Mouse (Mus musculus): ENCODE measurements around the gene Lamc1. TPM values are rescaled to one million over a fixed set of nuclear protein-coding genes. Genes with fewer than 3 reads are reported as not detected.

Gene Lamc1
- total RNA-seq (2014; rRNA removed) (25.2 and 42.4 TPM in 2 replicates), polyA plus RNA-seq (2015; fragmentation: Nextera tagmentation; extraction: Ambion mirVana) (9.7 and 9.8 TPM in 2 replicates)

- Histone ChIP-seq H3K36me3 (ENCODE audit: insufficient read depth) (no peaks in the 10 kb centered on the region), H3K9me3 (ENCODE audit: low read length) (no peaks in the 10 kb centered on the region), H3K9ac (peak within 1 kb of the TSS; percentile 85), H3K4me2 (ENCODE audit: low read depth) (peak within 1 kb of the TSS; percentile 98), H3K27me3 (ENCODE audit: insufficient read depth, low read length) (no peaks in the 10 kb centered on the region), H3K4me1 (ENCODE audit: insufficient read depth) (peaks cover 12% of the 10 kb centered on the region), H3K4me3 (ENCODE audit: low read depth, low read length) (peak within 1 kb of the TSS; percentile 95), H3K27ac (ENCODE audit: low read depth, low read length) (peak within 1 kb of the TSS; percentile 86)
- no peak for TF ChIP-seq CTCF (IDR thresholded peaks at IDR 0.05; ENCODE audit: low read depth)
- DNase-seq = peak; percentile 91
- peak; percentile 93 for ATAC-seq
- 4% methylated on average over 77 of the region's 85 CpGs for WGBS
These were observed at the start of gene Lamc1 for GRCm38 (mm10) chr1:153332444-153333295. TSS of gene Lamc1 (minus strand) at chr1:153332786.

DNA sequence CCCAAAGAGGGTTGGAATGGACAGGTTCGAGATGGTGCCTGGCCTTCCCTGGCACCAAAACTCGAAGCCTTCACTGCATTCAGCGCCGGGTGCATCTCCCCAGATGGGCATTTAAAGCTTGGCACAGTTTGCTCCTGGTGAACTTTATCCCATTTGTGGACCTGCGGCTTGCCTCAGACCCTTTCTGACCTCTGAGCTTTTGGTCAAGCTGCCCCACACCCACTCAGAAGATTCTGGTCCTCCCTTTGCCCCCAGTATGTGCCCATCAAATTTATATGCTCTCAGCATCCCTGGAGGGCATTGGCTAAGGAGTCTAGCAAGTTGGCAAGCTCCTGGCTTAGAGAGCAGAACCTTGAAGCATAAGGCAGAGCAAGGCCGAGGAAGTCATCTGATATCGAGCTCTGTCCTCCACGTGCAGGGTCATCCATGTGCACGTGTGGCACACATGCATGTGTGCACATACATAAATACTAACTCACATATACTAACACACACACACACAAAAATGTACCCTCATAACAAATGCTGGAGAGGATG is 48.2 kb upstream of the Lamc1 start:
- no peaks in the 10 kb centered on the region for H3K27me3 ChIP-seq (ENCODE audit: insufficient read depth, low read length)
- H3K4me2 ChIP-seq (ENCODE audit: low read depth) = no peak overlapping the region
- H3K9ac ChIP-seq = no peak overlapping the region
- TF ChIP-seq CTCF (IDR thresholded peaks at IDR 0.05; ENCODE audit: low read depth) = no peak
- H3K36me3 ChIP-seq (ENCODE audit: insufficient read depth) = no peaks in the 10 kb centered on the region
- H3K4me3 ChIP-seq (ENCODE audit: low read depth, low read length) = no peak overlapping the region
- no peaks in the 10 kb centered on the region for H3K4me1 ChIP-seq (ENCODE audit: insufficient read depth)
- H3K9me3 ChIP-seq (ENCODE audit: low read length) = no peaks in the 10 kb centered on the region
- 93% methylated on average over 9 of the region's 9 CpGs for WGBS
- ATAC-seq (no peak), DNase-seq (no peak)
- no peak overlapping the region for H3K27ac ChIP-seq (ENCODE audit: low read depth, low read length)

DNA sequence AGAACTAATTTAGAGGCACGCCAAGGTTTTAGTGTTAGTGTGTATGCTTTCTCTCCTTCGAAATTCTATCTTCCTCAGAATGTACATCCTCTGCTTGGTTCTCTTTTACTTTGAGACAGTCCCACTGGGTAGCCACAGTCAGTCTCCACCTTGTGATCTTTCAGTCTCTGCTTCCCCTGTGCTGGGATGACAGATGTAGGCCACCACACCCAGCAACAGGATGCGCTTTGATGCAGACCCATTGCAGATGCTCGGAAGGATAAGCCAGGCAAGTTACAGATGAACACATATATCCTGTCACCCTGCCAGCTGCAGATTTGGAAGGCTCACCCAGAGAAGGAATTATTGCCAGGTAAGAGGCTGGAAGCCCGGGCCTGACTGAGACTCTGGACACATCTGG is 47.2 kb upstream of the Lamc1 start:
- Histone ChIP-seq H3K27ac (ENCODE audit: low read depth, low read length) (no peak overlapping the region), H3K4me3 (ENCODE audit: low read depth, low read length) (no peak overlapping the region), H3K9ac (no peak overlapping the region), H3K36me3 (ENCODE audit: insufficient read depth) (no peaks in the 10 kb centered on the region), H3K9me3 (ENCODE audit: low read length) (no peaks in the 10 kb centered on the region), H3K4me2 (ENCODE audit: low read depth) (no peak overlapping the region), H3K27me3 (ENCODE audit: insufficient read depth, low read length) (no peaks in the 10 kb centered on the region), H3K4me1 (ENCODE audit: insufficient read depth) (no peaks in the 10 kb centered on the region)
- TF ChIP-seq CTCF (IDR thresholded peaks at IDR 0.05; ENCODE audit: low read depth) = no peak
- 84% methylated on average over 5 of the region's 5 CpGs for WGBS
- DNase-seq = no peak
- no peak for ATAC-seq

DNA sequence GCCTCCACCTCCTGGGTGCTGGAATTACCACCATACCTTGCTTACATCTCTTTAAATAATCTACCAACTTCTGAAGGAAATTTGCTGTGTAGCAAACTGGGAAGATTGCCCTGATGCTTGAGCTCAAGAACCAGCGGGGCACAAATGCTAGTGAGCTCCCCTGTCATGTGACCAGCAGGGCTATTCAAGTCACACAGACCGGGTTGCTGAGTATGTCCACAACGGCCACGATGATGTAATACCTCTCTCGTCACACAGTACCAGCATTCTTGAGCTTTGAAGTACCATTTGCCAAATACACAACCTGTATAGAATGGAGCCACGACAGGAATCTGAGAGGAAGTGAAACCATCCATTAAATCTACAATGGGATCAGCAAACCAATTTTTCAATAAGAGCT is 46.0 kb upstream of the Lamc1 start:
- WGBS = 40% methylated on average over 6 of the region's 6 CpGs
- H3K36me3 ChIP-seq (ENCODE audit: insufficient read depth) = no peaks in the 10 kb centered on the region
- DNase-seq (no peak), ATAC-seq (no peak)
- no peaks in the 10 kb centered on the region for H3K4me1 ChIP-seq (ENCODE audit: insufficient read depth)
- no peak overlapping the region for H3K27ac ChIP-seq (ENCODE audit: low read depth, low read length)
- H3K27me3 ChIP-seq (ENCODE audit: insufficient read depth, low read length) = no peaks in the 10 kb centered on the region
- no peak overlapping the region for H3K4me3 ChIP-seq (ENCODE audit: low read depth, low read length)
- no peak for TF ChIP-seq CTCF (IDR thresholded peaks at IDR 0.05; ENCODE audit: low read depth)
- no peak overlapping the region for H3K4me2 ChIP-seq (ENCODE audit: low read depth)
- H3K9ac ChIP-seq = no peak overlapping the region
- H3K9me3 ChIP-seq (ENCODE audit: low read length) = no peaks in the 10 kb centered on the region

- Histone ChIP-seq H3K4me2 (ENCODE audit: low read depth) (no peak overlapping the region), H3K27me3 (ENCODE audit: insufficient read depth, low read length) (no peaks in the 10 kb centered on the region), H3K9ac (no peak overlapping the region; the same call in 1 of the 2 replicates), H3K4me3 (ENCODE audit: low read depth, low read length) (no peak overlapping the region), H3K36me3 (ENCODE audit: insufficient read depth) (no peaks in the 10 kb centered on the region), H3K9me3 (ENCODE audit: low read length) (no peaks in the 10 kb centered on the region), H3K4me1 (ENCODE audit: insufficient read depth) (no peaks in the 10 kb centered on the region), H3K27ac (ENCODE audit: low read depth, low read length) (no peak overlapping the region)
- WGBS = 25% methylated on average over 6 of the region's 6 CpGs
- ATAC-seq = no peak
- no peak for TF ChIP-seq CTCF (IDR thresholded peaks at IDR 0.05; ENCODE audit: low read depth)
- no peak for DNase-seq
These were observed 43.9 kb upstream of the Lamc1 start for GRCm38 (mm10) chr1:153376446-153376845.

GRCm38 (mm10) chr1:153374136-153374535 is 41.5 kb upstream of the Lamc1 start:
- Histone ChIP-seq H3K9ac (no peak overlapping the region), H3K4me2 (ENCODE audit: low read depth) (no peak overlapping the region), H3K4me3 (ENCODE audit: low read depth, low read length) (no peak overlapping the region), H3K27ac (ENCODE audit: low read depth, low read length) (no peak overlapping the region), H3K27me3 (ENCODE audit: insufficient read depth, low read length) (no peaks in the 10 kb centered on the region), H3K9me3 (ENCODE audit: low read length) (no peaks in the 10 kb centered on the region), H3K4me1 (ENCODE audit: insufficient read depth) (no peaks in the 10 kb centered on the region), H3K36me3 (ENCODE audit: insufficient read depth) (no peaks in the 10 kb centered on the region)
- no peak for TF ChIP-seq CTCF (IDR thresholded peaks at IDR 0.05; ENCODE audit: low read depth)
- no peak for DNase-seq
- 79% methylated on average over 4 of the region's 4 CpGs for WGBS
- ATAC-seq = no peak

GRCm38 (mm10) chr1:153371846-153372245 is 39.3 kb upstream of the Lamc1 start:
- no peak for TF ChIP-seq CTCF (IDR thresholded peaks at IDR 0.05; ENCODE audit: low read depth)
- ATAC-seq (no peak), DNase-seq (no peak)
- Histone ChIP-seq H3K27me3 (ENCODE audit: insufficient read depth, low read length) (no peaks in the 10 kb centered on the region), H3K9ac (no peak overlapping the region), H3K27ac (ENCODE audit: low read depth, low read length) (no peak overlapping the region), H3K9me3 (ENCODE audit: low read length) (no peaks in the 10 kb centered on the region), H3K36me3 (ENCODE audit: insufficient read depth) (no peaks in the 10 kb centered on the region), H3K4me2 (ENCODE audit: low read depth) (no peak overlapping the region), H3K4me3 (ENCODE audit: low read depth, low read length) (no peak overlapping the region), H3K4me1 (ENCODE audit: insufficient read depth) (no peaks in the 10 kb centered on the region)
- 94% methylated on average over 3 of the region's 3 CpGs for WGBS
